Mouse (Mus musculus): ENCODE data around the gene Psmd11.

The Psmd11 gene

GRCm38 (mm10) chr11:80505581-80505980, 77.2 kb downstream of the Psmd11 start:
- DNase-seq (ENCODE audit: low read depth) = no peak

- DNase-seq (ENCODE audit: low read depth) = peak; percentile 32
Observed at GRCm38 (mm10) chr11:80506483-80506882, 78.1 kb downstream of the Psmd11 start.

DNA sequence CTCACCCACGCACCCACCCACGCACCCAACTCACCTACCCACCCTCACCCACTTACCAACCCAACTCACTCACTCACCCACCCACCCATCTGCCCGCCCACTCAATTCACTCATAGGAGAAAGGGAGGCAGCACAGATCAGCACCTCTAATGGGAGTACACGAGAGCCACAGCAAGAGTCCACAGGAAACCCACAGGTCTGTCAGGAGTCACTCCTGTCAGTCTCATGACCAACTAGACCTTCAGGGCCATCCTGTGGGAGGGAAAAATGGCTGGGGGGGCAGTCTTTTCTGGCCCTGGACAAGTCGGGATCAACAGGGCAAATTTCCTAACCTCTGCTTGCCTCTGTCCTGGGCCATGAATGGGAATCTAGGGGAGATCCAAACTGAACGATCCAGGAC, 79.4 kb downstream of the Psmd11 start:
- no peak for DNase-seq (ENCODE audit: low read depth)

DNA sequence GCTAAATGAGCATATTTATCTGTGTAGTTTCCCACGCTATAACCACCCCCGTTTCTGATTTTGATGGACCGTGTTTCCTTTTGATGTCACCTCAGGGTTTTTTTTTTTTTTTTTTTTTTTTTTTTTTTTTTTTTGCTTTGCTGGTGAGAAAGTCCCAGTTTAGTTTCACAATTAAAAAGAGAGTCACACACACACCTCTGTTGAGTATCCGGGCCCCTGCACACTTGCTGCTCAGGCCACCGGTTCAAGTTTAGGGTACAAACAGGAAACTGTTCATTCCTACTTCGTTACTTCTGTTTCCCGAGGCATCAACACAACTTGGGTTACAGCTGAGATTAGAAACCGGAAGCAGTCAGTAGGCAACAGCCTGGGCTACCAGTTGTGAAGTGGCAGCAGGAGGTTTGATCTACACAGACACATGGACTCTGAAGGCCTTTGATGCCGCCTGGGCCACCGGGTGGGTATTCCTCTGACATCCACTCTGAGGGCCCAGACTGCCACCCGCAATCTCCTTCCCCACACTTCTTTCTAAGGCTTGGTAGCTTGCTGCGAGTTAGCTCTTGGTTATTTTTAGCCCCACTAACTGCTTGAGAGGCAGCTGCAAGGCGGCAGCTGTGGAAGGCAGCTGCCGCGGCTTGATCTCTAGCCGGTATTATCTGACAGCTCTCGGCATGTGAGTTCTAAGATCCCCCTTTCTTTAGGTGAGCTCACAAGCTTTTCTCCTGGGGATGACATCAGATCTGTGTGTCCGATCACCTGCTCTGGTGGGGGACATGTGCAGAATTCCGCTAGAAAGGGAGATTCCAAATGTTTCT, 80.2 kb downstream of the Psmd11 start:
- peak; percentile 90 for DNase-seq (ENCODE audit: low read depth)

GRCm38 (mm10) chr11:80509176-80509506, 80.7 kb downstream of the Psmd11 start:
- DNase-seq (ENCODE audit: low read depth) = no peak

- peak; percentile 26 for DNase-seq (ENCODE audit: low read depth)
Observed at GRCm38 (mm10) chr11:80510124-80510523, 81.7 kb downstream of the Psmd11 start.

- peak; percentile 40 for DNase-seq (ENCODE audit: low read depth)
Observed at GRCm38 (mm10) chr11:80512313-80513056, 84.1 kb downstream of the Psmd11 start.

DNA sequence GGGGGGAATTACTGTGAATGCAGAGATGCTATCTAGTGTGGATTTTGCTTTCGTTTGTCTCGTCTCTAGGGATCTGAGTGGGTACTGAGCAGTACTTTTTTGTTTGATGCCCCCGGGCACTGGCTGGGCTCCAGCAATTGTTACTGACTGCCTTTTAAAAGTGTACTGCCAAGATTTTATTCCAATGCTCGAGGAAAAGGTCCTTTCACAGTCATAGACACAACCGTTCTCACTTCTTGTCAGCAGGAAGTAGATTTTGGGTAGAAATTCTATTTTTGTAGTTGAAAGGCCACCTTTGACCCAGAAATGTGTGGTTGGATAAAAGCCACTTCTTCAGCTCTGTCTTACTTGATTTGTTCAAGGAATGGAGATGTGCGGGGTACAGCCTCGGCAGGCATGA, 85.4 kb downstream of the Psmd11 start:
- peak; percentile 56 for DNase-seq (ENCODE audit: low read depth)

DNA sequence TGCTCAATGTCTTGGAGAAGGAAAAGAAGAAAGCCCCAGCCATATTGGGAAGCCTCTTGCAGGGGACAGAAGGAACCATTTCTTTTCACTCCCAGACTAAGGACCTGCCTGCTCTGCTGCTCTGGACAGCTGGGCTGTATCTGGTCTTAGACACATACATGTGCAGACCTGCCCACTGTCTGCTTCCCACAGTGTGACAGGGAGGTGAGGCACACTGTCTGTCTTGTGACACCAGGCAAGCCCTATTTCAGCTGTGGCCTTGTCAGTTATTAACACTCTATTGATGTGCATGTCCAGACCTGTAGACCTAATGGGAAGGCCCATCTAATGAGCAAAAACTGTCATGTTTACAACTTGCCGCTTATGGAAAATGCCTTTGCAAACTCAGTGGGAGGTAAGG, 86.9 kb downstream of the Psmd11 start:
- DNase-seq (ENCODE audit: low read depth) = no peak

- no peak for DNase-seq (ENCODE audit: low read depth)
Observed at GRCm38 (mm10) chr11:80515895-80516294, 87.5 kb downstream of the Psmd11 start.

DNA sequence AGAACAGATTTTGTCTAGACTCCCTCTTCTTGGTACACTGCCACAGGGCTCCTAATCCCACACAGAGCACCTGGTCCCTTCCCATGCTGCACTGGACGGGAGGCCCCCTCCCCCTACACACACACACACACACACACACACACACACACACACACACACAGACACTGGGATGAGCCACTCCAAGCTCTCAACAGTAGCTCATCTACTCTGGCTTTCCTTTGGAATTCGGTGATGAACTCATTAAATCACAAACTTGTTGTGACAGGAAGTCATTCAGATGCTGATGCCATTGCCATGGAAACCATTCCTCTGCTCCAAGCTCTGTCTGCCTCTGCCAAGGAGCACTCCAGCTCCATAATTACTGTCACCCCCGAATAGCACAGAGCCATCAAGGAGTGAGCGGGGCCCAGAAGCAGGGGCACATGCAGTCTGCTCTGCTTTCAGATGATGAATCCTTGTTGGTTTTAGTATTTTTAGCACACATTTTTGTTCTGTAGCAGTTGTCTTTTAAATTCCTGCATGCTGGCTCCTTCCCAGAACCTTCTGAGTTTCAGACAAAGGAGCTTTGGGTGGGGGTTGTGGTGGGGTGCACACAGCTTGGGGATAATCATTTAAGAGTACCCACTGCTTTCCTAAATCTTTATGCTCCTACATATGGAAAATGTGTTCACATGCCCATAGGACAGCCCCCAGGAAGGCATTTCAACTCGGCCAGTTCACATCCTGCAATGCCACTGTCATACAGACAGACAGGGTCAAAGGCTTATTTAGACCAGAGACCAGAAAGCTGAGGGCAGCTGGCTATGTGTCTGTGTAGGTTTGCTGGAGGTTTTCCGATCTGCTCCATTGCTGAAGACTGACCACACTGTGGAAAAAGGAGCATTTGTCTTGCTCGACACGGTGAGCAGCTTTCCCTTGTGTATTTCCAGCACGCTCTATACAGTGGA, 90.3 kb downstream of the Psmd11 start:
- no peak for DNase-seq (ENCODE audit: low read depth)

DNA sequence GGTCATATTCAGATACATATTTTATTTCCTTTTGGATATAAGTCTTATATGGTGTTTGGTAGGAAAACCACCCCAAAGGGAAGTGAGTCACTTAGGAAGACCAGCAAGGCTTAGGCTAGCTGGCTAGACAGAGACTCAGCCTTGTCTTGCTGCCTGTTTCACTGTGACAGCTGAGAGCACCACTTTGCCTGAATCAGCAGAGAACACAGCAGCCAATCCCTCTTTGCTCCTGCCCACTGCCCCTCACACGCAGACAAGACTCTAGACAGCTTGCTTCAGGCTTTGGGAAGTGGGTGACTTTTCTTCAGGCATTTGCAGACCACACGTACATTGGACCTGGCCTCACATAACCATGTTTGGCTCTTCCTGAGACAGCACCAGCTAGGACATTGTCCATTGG, 92.7 kb downstream of the Psmd11 start:
- no peak for DNase-seq (ENCODE audit: low read depth)
